Mouse (Mus musculus): Measurements from ENCODE around the gene Pim1.

DNA sequence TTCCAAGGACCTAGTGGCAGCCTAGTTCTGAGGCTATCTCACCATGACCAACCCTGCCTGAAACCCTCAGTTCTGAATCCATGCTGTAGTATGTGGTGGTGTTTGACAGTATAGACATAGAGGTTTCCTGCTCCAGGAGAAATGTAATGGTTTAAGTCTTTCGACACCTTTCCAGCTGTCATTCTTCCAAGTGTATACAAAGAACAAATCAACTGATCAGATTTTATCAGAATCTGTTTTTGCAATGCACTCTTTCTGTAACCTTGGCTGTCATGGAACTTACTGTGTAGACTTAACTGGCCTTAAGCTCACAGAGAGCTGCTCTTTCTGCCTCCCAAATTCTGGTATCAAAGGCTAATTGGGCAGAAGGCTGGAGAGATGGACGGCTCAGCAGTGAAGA, 33.6 kb upstream of the Pim1 start:
- TF ChIP-seq CTCF (IDR thresholded peaks at IDR 0.05; ENCODE audit: borderline replicate concordance, insufficient read depth, low read depth, low read length) (no peak), POLR2A (IDR thresholded peaks at IDR 0.05; ENCODE audit: borderline replicate concordance, insufficient read depth, low read length) (no peak)

Measured in cerebellum, adult 2 months (tissue).